Mouse (Mus musculus): Measurements from ENCODE around the gene Klhl2.

- TF ChIP-seq CTCF (IDR thresholded peaks at IDR 0.05; ENCODE audit: low read depth, low read length) (no peak), POLR2A (IDR thresholded peaks at IDR 0.05; ENCODE audit: borderline replicate concordance, low read depth, low read length) (no peak)
Observed at GRCm38 (mm10) chr8:64844043-64844481, 5.8 kb downstream of the Klhl2 start.

Data from bone marrow macrophage, adult 2 months (primary cell).